Mouse (Mus musculus) skeletal muscle tissue, adult 2 months (tissue): ENCODE measurements at regions not wholly inside any gene's neighbourhood (a gene's known extent, or its start where the extent isn't known, plus 50 kb on each side); places are given as distances from the start of the nearest gene placed in this dataset.
"Not testable (repeated sequence)": the region's sequence is repeated elsewhere in the genome, so short reads cannot be mapped to it uniquely, and the experiment has no call there.

Experiments used
- DNase-seq: peaks from one replicate; pipeline ENCODE4 v3.0.0-alpha.2; 2012; ENCODE audit warnings: low read depth, low spot score

DNA sequence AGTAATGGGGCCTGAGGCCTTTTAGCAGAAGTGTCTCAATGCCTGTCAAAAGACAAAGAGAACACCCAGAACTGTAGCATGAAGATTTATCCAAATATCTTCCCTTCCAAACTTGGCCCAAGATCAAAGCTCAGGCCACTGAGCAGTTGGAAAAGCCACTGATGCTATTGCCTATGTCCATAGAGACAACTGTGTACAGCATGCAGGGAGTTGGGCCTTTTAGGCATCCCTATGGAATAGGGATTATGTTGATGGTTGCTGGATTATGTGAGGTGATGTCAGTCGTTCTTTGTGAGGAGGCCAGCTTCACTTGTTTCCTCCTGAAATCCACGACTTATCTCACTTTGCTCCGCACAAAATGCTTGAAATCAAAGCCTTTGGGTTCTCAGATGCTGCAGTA lies 153.1 kb upstream of the Gm17728 start:
- DNase-seq, result no peak

DNA sequence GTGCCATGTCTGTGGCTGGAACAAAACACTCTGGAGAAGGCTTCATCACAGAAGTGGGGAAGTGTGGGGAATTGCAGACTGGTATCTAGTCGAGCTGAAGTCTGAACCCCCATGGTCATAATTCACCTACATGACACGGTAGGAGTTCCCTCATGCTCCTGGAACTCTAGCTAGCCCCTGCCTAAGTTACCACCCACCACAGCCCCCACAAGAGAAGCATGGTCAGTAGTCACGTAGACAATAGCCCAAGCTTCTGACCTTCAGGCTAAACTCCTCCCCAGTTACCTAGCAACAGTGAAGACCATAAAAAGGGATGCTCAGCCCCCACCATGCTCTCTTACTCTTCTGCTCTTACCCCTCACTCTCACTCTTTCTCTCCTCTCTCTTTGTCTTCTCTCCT lies 143.8 kb upstream of the Gm17728 start:
- DNase-seq, result not testable (repeated sequence)

DNA sequence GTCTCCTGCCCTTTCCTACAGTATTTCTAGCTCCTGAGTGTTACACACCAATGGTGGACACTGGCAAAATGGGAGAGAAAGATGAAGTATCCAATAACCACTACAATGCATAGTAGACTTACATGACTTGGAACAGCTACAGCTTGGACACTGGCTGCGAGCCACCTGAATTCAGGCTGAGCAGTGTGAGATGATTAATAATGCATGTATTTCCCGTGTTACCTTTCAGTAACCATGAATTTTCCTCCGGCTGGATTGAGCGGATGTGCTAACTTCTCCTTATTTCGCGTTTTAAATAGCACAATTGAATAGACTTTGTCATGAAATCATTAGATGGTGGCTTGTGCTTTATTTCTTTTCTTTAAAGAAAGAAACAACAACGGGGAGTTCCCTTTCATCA lies 142.4 kb upstream of the Gm17728 start:
- DNase-seq, result no peak

DNA sequence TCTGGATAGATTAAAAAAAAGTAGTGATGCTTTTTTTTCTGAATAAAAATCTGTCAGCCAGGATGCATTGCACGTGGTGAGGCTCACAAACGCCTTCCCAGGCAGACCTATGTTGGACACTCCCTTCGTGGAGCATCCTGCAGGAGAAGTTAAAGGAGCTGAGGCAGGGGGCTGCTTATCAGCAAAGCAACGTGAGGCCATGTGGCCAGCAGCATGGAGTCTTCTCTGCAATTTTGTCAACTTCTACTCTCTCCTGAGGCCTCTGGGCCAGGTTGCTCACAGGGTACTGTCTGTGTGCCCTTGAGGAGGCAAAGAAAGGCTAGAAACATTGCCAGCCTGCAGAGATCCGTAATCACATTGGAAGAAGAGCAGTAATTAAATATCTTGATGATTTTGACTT lies 140.0 kb upstream of the Gm17728 start:
- DNase-seq, result no peak

DNA sequence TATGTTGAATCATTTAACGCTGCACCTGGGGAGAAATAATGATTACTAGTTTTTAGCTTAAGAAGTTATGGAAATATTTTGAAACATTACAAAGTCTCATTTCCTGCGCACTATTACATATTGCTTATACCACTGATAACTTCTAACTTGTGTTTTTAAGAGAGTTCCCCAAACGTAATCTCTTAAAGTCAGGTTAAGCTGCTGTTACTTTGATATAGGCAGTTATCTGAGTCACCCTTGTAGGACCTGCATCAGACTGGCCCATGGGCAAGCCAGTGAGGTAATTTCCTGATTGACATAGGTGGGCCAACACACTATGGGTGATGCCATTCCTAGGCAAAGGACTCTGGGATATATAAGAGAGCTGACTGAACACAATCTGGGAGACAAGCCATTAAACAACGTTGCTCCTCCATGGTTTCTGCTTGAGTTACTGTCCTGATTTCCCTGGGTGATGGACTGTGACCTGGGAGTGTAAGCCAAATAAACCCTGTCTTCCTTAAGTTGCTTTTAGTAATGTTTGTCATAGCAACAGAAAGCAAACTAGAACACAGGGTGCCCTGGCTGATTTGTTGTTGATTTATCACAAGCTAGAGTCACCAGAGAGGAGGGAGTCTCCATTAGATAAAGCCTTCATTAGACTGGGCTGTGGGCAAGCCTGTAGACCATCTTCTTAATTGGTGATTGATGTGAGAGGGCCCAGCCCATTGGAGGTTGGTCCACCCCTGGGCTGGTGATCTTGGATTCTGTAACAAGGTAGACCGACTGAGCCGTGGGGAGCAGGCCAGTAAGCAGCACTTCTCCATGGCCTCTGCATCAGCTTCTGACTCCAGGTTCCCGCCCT lies 139.3 kb upstream of the Gm17728 start:
- DNase-seq, result no peak

DNA sequence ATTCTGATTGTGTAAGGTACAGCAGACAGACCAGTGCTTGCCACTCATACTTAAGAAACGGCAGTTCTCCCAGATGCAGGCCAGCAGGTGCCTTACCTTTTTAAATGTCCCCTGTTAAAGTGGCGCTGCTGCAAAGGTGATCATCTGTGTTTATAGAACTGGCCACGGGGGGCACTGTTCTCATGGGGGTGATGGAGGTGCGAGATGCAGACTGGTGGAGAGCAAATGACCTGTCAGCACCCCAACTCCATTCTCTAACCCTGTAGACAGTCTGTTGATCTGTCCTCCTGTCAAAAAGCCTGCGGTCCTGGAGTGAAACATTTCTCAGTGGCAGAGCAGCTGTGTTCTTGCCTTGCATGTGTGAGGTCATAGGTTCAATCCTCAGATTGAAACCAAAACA lies 135.4 kb upstream of the Gm17728 start:
- DNase-seq, result no peak

DNA sequence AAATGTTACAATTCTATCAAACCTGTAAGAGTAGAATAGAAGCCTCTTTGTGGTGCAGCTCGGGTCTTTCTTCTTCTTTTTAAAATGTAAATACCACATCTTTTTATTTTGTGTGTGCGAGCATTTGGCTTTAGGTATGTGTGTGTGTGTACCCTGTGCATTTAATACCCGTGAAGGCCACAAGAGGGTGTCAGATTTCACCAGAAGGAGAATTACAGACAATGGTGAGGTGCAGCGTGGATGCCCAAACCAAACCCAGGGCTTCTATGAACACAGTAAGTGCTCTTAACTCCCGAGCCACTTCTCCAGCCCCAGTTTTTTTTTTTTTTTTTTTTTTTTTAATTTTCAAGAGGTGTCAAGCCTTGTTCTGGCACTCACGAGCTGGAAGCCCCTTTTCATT lies 135.0 kb upstream of the Gm17728 start:
- DNase-seq, result no peak

DNA sequence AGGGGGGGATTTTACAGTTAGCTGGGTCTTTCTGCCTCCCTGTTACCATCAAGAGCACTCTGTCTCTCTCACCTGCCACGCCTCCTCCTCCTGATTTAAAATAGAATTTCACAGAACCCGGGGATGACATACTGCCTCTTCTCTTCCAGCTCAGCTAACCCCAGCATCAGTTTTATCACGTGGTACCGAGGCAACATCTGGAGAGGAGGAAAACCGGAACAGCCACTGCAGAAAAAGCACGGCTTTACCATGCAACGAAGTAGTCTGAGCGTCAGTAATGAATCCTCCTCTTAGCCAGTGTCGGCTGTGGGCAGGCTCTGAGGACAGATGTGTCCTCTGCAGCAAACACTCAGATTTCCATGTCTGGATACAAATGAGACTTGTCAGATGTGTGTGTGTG lies 134.2 kb upstream of the Gm17728 start:
- no peak for DNase-seq

DNA sequence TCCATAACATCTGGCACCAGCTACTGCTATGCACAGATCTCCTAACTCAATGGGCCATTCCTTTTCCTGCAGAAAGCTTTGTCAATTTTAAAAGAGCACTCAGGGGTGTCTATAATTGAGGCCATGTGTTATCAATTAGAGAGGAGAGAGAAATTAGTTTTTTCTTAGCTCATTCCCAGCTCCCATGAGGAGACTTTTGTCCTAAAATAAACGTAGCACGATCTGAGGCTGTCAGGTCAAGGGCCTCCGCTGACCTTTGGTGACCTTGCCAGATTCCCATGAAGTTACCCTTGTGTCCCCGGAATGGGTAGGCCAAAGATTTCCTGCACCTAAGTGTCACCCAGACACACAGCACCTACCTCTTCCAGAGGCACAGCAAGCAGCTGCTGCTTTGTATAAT lies 130.3 kb upstream of the Gm17728 start:
- DNase-seq, result no peak

DNA sequence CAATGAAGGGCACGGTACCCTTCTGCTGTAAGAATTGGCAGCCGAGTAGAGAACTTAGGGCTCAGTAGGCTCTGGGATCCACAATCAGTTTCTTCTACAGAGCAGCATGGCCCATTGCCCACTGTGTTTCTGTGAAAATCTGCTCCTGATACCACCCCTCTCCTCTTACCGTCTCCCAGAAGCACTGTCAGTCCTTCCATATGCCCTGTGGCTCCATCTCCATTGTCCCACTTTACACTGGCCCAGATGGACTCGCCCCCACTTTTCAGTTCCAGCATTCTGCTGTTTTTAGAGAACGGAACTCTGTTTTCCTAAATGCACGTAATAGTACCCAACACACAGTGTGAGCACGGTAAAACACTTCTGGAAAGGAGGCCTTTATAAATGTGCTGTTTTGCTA lies 129.6 kb upstream of the Gm17728 start:
- DNase-seq, result no peak

DNA sequence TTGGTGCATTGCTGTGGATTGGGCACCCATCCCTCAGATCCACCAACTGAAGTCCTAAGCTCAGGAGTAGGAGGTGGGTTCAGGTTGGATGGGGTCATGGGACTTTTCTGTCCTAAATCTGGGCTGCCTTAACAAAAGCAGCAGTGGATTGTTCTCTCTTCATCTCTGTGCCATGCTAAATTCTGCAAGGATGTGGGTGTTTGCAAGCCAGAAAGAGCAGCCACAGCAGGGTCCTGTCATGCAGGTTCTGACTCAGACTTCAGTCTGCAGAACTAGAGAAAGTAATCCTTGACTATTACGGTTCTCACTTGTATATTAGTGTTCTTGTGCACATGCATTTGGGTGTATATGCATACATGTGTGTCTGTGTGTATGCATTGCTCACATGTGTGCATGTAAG lies 125.5 kb upstream of the Gm17728 start:
- no peak for DNase-seq

DNA sequence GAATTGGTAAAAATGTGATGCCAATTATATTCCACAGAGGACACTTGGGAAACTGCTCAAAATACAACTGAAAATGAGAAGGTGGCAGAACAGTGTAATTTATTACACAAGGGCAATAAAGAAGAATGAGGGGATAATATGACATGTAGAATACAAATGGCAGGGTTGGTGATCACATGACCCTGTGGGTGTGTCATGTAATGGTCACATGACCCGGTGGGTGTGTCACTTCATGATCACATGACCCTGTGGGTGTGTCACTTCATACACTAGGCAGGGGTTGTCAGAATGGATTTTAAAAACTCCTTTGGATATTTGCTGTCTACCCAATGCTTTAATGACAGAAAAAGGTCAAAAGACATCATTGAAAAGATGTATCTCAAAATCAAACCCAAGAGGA lies 123.6 kb upstream of the Gm17728 start:
- DNase-seq, result no peak

DNA sequence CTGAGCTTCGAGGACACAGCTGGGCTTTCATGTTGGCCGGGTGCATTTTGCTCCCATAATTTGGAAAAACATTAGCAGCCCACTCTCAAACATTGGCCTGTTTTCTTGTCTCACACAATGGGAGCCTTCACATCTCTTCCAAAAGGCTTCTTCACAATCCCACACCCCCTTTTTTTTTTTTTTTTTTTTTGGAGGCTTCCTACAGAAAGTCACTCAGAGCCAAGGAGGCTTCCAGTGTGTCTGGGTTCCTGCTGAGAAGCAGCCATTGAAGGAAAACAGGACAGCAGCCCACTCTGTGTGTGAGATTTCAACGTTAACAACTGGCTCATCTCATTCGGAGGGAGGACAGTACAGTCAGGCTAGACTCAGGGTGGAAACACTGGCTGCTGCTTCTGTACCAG lies 120.8 kb upstream of the Gm17728 start:
- no peak for DNase-seq

DNA sequence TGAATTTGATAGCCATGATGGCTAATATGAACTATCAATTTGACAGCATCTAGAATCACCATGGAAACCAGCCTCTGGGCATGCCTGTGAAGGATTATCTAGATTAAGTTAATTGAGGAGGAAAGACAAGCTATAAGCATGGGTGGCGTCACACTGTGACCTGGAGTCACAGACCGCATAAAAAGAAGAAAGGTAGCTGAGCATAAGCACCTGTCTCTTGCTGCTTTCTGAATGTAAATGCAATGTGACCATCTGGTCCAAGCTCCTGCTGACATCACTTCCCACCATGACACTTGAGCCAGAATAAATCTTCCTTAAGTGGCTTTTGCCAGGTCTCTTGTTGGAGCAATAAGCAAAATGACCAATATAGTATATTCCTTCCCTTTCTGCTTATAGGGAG lies 113.4 kb upstream of the Gm17728 start:
- DNase-seq, result no peak

DNA sequence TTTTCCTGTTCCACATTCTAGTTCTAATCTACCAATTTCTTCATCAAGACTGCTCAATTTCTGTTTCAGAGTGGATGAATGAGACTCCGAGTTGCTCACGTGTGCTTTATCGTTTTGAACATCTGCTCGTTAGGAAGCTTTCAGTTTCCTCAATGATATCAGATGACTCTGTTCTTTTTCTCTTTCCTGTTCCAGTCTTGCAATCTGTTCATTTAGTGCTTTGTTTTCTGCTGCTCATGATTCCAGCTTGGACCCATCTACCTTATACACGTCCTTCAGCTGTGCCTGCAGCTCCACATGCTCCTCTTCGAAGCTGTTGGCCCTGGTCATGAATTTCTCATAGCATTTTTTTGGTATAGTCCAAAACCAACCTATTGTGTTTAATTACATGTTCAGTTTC lies 99.1 kb upstream of the Gm17728 start:
- DNase-seq, result no peak

DNA sequence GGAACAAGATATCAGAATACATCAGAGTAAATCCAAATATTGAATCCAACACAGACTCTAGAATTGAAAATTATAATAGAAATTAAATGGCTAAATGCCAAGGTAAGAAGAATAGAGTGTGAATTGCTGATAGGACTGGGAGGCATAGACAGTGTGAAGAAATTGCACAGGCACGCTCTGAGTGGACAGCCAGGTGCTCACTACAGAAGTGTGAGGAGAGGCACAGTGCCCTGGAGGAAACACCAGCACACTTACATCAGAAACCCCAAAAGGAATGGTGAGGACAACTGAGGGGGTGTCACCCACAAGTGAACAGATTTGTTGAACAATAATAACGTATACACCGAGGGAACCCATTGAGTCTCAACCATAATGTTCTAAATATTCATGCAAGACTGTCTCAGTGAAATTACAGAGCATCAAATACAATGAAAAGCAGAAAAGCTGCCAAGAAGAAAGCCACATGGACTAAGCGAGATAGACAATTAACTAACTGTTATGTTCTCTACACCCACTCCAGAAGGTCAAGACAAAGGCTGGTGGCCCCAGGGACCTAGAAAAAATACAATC lies 92.9 kb upstream of the Gm17728 start:
- no peak for DNase-seq

DNA sequence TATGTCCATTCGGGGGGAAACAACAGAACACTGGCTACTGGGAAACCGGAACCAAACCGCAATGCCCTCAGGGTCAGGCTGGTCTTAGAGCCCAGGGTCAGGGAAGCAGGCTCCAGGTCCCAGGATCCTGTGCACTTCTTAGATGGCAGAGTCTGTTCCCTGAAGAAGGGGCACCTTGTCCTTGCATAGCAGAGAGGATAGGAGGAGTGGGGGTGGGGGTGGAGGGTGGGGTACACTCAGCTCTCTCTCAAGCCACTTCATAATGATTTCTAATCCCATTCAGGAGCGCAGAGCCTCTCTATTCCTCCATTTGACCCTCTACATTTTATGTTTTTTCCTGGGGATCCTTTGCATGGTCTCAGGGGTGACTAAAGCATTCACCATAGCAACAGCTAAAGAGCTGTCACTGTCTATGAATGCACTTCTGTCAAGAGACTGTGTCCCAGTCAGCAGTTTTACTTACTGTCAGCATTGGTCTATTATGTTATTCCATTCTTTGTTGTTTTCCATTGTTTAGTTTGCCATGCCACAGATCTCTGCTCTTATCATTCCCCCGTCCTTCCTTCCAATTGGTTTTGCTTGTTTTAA lies 64.2 kb upstream of the Gm17728 start:
- DNase-seq, result no peak
